ENCODE assay signal across 22 mouse cellular contexts in genomic region chr7:75759992-75760514, GRCm38 (mm10).
DNase-seq lines count a peak whose midpoint lies in the region; ATAC-seq lines count a peak whose summit lies in the region.
"Had no signal": no experiment of that assay in that cellular context is flagged by ENCODE, and none has a peak within 500 bp of the region (broad histone marks: within the 10 kb centered on the region; RNA-seq: fewer than 3 reads in every experiment).

No protein-coding gene starts in this region.

- peak overlapping the region; percentile 25; the same call in 1 of the 2 replicates for H3K9ac ChIP-seq in liver, embryonic 12.5 days
- H3K9ac ChIP-seq: embryonic facial prominence, embryonic 12.5 days; forebrain, embryonic 12.5 days; heart, embryonic 12.5 days; hindbrain, embryonic 12.5 days; kidney, embryonic 15.5 days had no signal

- peaks cover 38% of the 10 kb centered on the region for H3K4me1 ChIP-seq in liver, embryonic 12.5 days
- H3K4me1 ChIP-seq: embryonic facial prominence, embryonic 12.5 days had no signal

- H3K4me2 ChIP-seq in liver, embryonic 12.5 days: peak overlapping the region; percentile 49; the same call in 1 of the 2 replicates
- H3K4me2 ChIP-seq: embryonic facial prominence, embryonic 12.5 days; forebrain, embryonic 12.5 days; heart, embryonic 12.5 days; hindbrain, embryonic 12.5 days; kidney, embryonic 15.5 days had no signal

- peaks cover 12% of the 10 kb centered on the region for H3K36me3 ChIP-seq in liver, embryonic 12.5 days
- H3K36me3 ChIP-seq: forebrain, embryonic 12.5 days; hindbrain, embryonic 12.5 days had no signal

- H3K4me3 ChIP-seq in liver, embryonic 12.5 days: no peak overlapping the region
- H3K4me3 ChIP-seq: embryonic facial prominence, embryonic 12.5 days; forebrain, embryonic 12.5 days; heart, embryonic 12.5 days; hindbrain, embryonic 12.5 days; kidney, embryonic 15.5 days had no signal

- DNase-seq in adrenal gland, postnatal 14 days: peak; percentile 38
- no peak for DNase-seq in adrenal gland, adult 18-20 months (ENCODE audit: low spot score in 2 of 2)
- DNase-seq in liver: no peak
- DNase-seq in testis, postnatal 10 days (ENCODE audit: low spot score): peak; percentile 61
- no peak for DNase-seq in retina, embryonic 14.5 days (ENCODE audit: low spot score)
- DNase-seq: cerebellum, adult 18-20 months; cerebellum, postnatal 25 days; heart, postnatal 10 days; kidney, adult 11 months; kidney, postnatal 36 days; lung, postnatal 4 days; right cerebral cortex, adult 18-20 months; right cerebral cortex, postnatal 4 days; thymus, adult 18-20 months; thymus, postnatal 36 days had no signal

- H3K27ac ChIP-seq in liver, embryonic 12.5 days: peak overlapping the region; percentile 79
- H3K27ac ChIP-seq: embryonic facial prominence, embryonic 12.5 days; forebrain, embryonic 12.5 days; hindbrain, embryonic 12.5 days; kidney, embryonic 15.5 days had no signal

- no peaks in the 10 kb centered on the region for H3K27me3 ChIP-seq in liver, embryonic 12.5 days (replicated peaks)
- H3K27me3 ChIP-seq: embryonic facial prominence, embryonic 12.5 days; forebrain, embryonic 12.5 days; heart, embryonic 12.5 days; hindbrain, embryonic 12.5 days; kidney, embryonic 15.5 days had no signal

- 84% methylated on average over 7 of the region's 7 CpGs for WGBS in liver, embryonic 12.5 days (ENCODE audit: insufficient replicate concordance)

- no peaks in the 10 kb centered on the region for H3K9me3 ChIP-seq in liver, embryonic 12.5 days (replicated peaks)
- H3K9me3 ChIP-seq: embryonic facial prominence, embryonic 12.5 days; forebrain, embryonic 12.5 days; heart, embryonic 12.5 days; hindbrain, embryonic 12.5 days; kidney, embryonic 15.5 days had no signal

- no peak for ATAC-seq in liver, embryonic 12.5 days
- peak; percentile 7; the same call in 1 of the 2 replicates for ATAC-seq in granulocyte monocyte progenitor cell, adult 5-6 weeks (replicated peaks; ENCODE audit: poor library complexity, severe bottlenecking)

Comparison
In these comparisons a context has a peak if more than half of its experiments do, and no peak if none do; other contexts are left out.
1. DNase-seq: peak in adrenal gland, postnatal 14 days (single experiment) and testis, postnatal 10 days (single experiment); none in adrenal gland, adult 18-20 months (0 of 2), liver (single experiment) and retina, embryonic 14.5 days (single experiment).